In the genomic region with DNA sequence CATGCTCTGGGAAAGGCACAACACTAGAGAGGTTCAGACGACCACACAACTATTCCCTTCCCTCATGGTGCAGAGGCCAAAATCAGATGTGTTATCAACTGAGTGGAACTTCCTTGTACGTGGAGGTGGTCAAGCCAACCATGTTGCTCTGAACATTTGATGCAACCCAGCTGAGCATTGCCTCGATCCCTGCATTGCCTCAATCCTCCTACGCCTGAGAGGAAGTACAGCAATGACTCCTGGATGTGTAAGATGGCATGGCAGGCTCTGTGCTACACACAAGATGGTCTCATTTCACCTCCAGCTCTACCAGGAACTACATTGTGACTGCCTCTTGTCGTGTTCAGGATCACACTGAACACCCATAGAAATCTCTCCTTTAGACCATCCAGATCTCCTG, we compare ENCODE assay signal across 25 mouse cellular contexts. TPM values are rescaled to one million over a fixed set of nuclear protein-coding genes. Genes with fewer than 3 reads are reported as not detected.
A peak's percentile ranks its signal among the peaks of the same experiment; 100 is the strongest.
DNase-seq lines count a peak whose midpoint lies in the region; ATAC-seq lines count a peak whose summit lies in the region.
"Had no signal": no experiment of that assay in that cellular context is flagged by ENCODE, and none has a peak within 500 bp of the region (broad histone marks: within the 10 kb centered on the region; RNA-seq: fewer than 3 reads in every experiment).

No protein-coding gene starts in this region.

- no peak for ATAC-seq in monocyte, adult 5-6 weeks (replicated peaks; ENCODE audit: insufficient number of reproducible peaks, low FRiP score, low TSS enrichment, poor library complexity, severe bottlenecking)
- ATAC-seq in common myeloid progenitor, adult 5-6 weeks (replicated peaks; ENCODE audit: low read depth, poor library complexity, severe bottlenecking): peak; percentile 26; the same call in 1 of the 2 replicates
- ATAC-seq in heart, embryonic 11.5 days (replicated peaks; ENCODE audit: insufficient number of reproducible peaks, low FRiP score, low TSS enrichment): no peak
- ATAC-seq: forebrain, embryonic 15.5 days; Patski had no signal

- intact Hi-C loops in gastrocnemius, postnatal 14 days (cut with DNase I; ENCODE audit: low total_unique reads): no loop called here

- H3K27ac ChIP-seq in heart, embryonic 11.5 days (ENCODE audit: low read depth, low read length): no peak overlapping the region
- H3K27ac ChIP-seq: embryonic facial prominence, embryonic 10.5 days; embryonic facial prominence, embryonic 13.5 days; forebrain, embryonic 12.5 days; forebrain, embryonic 15.5 days; heart, embryonic 15.5 days; hindbrain, embryonic 12.5 days; hindbrain, embryonic 15.5 days had no signal

- peak; percentile 5 to 11 for DNase-seq in monocyte, adult 2 months (ENCODE audit: low read depth in 1 of 2, low spot score in 2 of 2)
- DNase-seq in gastrocnemius, postnatal 14 days: no peak
- DNase-seq: adrenal gland, postnatal 10 days; adrenal gland, postnatal 36 days; cerebellum, adult 18-20 months; cerebellum, adult 9-10 months; cerebellum, postnatal 14 days; embryo, embryonic 11 days; gastrocnemius, postnatal 36 days; heart, adult 11 months; heart, postnatal 10 days had no signal

- no peaks in the 10 kb centered on the region for H3K9me3 ChIP-seq in megakaryocyte, embryonic 14.5 days
- H3K9me3 ChIP-seq in heart, embryonic 11.5 days (replicated peaks; ENCODE audit: control insufficient read depth, low read length): no peaks in the 10 kb centered on the region
- H3K9me3 ChIP-seq: embryonic facial prominence, embryonic 10.5 days; embryonic facial prominence, embryonic 13.5 days; forebrain, embryonic 12.5 days; forebrain, embryonic 15.5 days; heart, embryonic 12.5 days; heart, embryonic 15.5 days; hindbrain, embryonic 12.5 days; hindbrain, embryonic 15.5 days had no signal

- H3K4me3 ChIP-seq in megakaryocyte, embryonic 14.5 days (replicated peaks): peak overlapping the region; percentile 59
- no peak overlapping the region for H3K4me3 ChIP-seq in heart, embryonic 11.5 days (ENCODE audit: low read depth, low read length)
- H3K4me3 ChIP-seq: embryonic facial prominence, embryonic 10.5 days; embryonic facial prominence, embryonic 13.5 days; erythroblast, embryonic 14.5 days; forebrain, embryonic 12.5 days; forebrain, embryonic 15.5 days; heart, embryonic 12.5 days; heart, embryonic 15.5 days; hindbrain, embryonic 12.5 days; hindbrain, embryonic 15.5 days had no signal

- H3K9ac ChIP-seq in heart, embryonic 11.5 days (ENCODE audit: low read depth, low read length): no peak overlapping the region
- H3K9ac ChIP-seq: embryonic facial prominence, embryonic 13.5 days; forebrain, embryonic 12.5 days; forebrain, embryonic 15.5 days; heart, embryonic 12.5 days; heart, embryonic 15.5 days; hindbrain, embryonic 12.5 days; hindbrain, embryonic 15.5 days had no signal

- no peaks in the 10 kb centered on the region for H3K36me3 ChIP-seq in megakaryocyte, embryonic 14.5 days (replicated peaks; ENCODE audit: low read length)
- H3K36me3 ChIP-seq in heart, embryonic 11.5 days (ENCODE audit: control insufficient read depth, insufficient read depth, low read length): no peaks in the 10 kb centered on the region
- H3K36me3 ChIP-seq: forebrain, embryonic 12.5 days; forebrain, embryonic 15.5 days; heart, embryonic 12.5 days; heart, embryonic 15.5 days; hindbrain, embryonic 12.5 days; hindbrain, embryonic 15.5 days had no signal

- no peak overlapping the region for H3K4me2 ChIP-seq in heart, embryonic 11.5 days
- H3K4me2 ChIP-seq: embryonic facial prominence, embryonic 13.5 days; forebrain, embryonic 12.5 days; forebrain, embryonic 15.5 days; heart, embryonic 12.5 days; heart, embryonic 15.5 days; hindbrain, embryonic 12.5 days; hindbrain, embryonic 15.5 days had no signal

- 67% methylated on average over 5 of the region's 5 CpGs for WGBS in heart, embryonic 11.5 days (ENCODE audit: insufficient replicate concordance)

- no peaks in the 10 kb centered on the region for H3K27me3 ChIP-seq in megakaryocyte, embryonic 14.5 days (replicated peaks)
- no peaks in the 10 kb centered on the region for H3K27me3 ChIP-seq in heart, embryonic 11.5 days (ENCODE audit: control insufficient read depth, insufficient read depth, low read length)
- H3K27me3 ChIP-seq: embryonic facial prominence, embryonic 13.5 days; forebrain, embryonic 12.5 days; forebrain, embryonic 15.5 days; heart, embryonic 12.5 days; heart, embryonic 15.5 days; hindbrain, embryonic 12.5 days; hindbrain, embryonic 15.5 days; Patski had no signal

- H3K4me1 ChIP-seq in megakaryocyte, embryonic 14.5 days: peaks cover 34% of the 10 kb centered on the region
- peaks cover 43% of the 10 kb centered on the region for H3K4me1 ChIP-seq in heart, embryonic 11.5 days (ENCODE audit: control insufficient read depth, insufficient read depth, low read length)

RNA-seq across cellular contexts. Expression of gene Tram2, which starts 30.0 kb away (rescaled TPM):
- 1.1 to 4.7 TPM (median 2.1 TPM) in 3 replicates for total RNA-seq in monocyte, adult 5-6 weeks (2017)
- 2.3 and 4.5 TPM in 2 replicates for total RNA-seq in common myeloid progenitor, adult 5-6 weeks (2017)
- polyA plus RNA-seq in megakaryocyte, embryonic 14.5 days (2012; ENCODE audit: insufficient read depth, low replicate concordance): 0.22 TPM in 1 of 2 replicates, not detected in the other
- 6.1 and 7.1 TPM in 2 replicates for polyA plus RNA-seq in heart, embryonic 11.5 days (2014; fragmentation: Nextera tagmentation; extraction: Ambion mirVana)
- total RNA-seq in gastrocnemius, postnatal 14 days (2021): 1 to 10 TPM; 8.7 to 9.7 TPM
- polyA plus RNA-seq: erythroblast, embryonic 14.5 days had no signal
